Mouse (Mus musculus): ENCODE data around the gene Clpsl2. TPM values are rescaled to one million over a fixed set of nuclear protein-coding genes. Genes with fewer than 3 reads are reported as not detected.

Gene Clpsl2
- polyA plus RNA-seq (2012; ENCODE audit: low replicate concordance): not detected in 2 replicates

DNA sequence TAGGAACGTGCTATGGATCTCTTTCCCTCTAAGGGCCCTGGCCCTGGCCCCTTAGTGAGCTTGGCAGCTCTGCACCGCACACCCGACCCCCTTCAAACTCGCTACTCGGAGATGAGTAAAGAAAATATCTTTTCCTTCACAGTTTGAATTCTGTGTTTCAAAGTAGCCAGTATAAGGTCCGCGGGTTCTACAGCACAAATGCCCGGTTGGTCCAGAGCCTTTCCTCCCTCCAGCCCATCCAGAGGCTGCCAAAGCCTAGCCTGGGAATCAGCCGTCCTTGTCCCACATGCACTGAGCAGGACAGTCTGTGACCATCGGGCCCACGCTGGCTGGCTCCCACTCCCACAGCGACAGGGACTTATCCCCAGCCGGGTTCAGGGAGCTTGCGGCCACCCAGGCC is at the start of gene Clpsl2:
Gene Clpsl2, plus strand, starts transcription at position 301 of the 400 bp plus-strand sequence.

DNA sequence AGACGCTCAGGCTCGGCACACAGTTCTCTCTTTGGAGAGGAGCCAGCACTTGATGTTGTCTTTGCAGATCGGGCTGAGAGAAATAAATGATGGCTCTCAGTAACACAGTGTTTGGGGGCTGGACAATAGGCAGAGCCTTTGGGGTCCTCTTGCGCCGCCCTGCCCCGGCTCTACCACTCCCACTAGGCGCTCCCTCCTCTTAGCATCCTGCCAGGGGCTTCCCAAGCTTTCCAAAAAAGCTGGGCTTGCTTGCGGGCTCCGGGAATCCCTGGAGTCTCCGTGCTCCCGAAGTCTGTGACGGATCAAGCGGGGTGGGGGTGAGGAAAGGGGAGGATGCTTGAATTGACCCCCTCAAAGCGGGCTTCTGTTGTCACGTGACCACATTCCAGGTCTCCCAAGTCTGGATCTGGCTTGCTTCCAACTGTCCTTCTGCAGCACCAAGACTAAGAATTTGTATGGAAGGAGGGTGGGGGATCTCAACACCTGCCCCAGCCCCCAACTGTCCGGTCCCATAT is 31.7 kb upstream of the Clpsl2 start, which contains the start of gene Fkbp5:
Gene Fkbp5, minus strand, starts transcription at position 87 of the 515 bp plus-strand sequence.

DNA sequence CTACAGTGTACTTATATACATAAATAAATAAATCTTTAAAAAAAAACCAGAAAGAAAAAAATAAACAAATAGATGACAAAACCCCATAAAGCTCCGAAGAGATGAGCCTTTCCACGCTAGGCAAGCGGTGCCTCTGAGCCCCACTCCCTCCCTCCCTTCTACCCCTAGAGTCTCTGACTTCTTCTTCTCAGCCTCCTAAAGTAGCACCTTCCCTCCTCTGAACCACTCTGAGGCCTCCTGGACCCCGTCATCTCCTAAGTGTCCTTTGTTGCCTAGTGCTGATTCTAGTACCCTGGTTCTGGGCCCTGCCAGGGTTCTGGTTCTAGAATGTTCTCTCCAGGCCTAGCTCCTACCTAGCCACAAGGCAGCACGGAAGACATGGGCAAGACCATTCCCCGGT is 18.7 kb upstream of the Clpsl2 start, which contains the start of gene Armc12:
Gene Armc12, plus strand, starts transcription at position 301 of the 400 bp plus-strand sequence.

DNA sequence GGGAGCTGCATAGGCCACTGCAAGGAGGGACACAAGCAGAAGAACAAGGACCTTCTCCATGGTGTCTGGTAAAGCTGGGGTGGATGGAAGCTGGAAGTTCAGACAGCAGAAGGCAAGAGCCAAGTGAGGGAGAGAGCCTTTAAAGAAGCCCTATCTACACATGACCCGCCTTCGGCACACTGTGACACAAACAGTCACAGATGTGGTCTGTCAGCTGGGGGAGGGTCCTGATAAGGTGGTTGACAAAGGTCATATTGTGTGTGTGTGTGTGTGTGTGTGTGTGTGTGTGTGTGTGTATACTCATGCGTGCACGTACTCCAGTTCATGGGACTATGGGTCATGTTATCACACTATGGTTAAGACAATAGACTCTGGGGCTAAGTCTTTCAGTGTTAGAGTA is 11.4 kb downstream of the Clpsl2 start, which contains the start of gene Clps:
Gene Clps, minus strand, starts transcription at position 169 of the 400 bp plus-strand sequence.

DNA sequence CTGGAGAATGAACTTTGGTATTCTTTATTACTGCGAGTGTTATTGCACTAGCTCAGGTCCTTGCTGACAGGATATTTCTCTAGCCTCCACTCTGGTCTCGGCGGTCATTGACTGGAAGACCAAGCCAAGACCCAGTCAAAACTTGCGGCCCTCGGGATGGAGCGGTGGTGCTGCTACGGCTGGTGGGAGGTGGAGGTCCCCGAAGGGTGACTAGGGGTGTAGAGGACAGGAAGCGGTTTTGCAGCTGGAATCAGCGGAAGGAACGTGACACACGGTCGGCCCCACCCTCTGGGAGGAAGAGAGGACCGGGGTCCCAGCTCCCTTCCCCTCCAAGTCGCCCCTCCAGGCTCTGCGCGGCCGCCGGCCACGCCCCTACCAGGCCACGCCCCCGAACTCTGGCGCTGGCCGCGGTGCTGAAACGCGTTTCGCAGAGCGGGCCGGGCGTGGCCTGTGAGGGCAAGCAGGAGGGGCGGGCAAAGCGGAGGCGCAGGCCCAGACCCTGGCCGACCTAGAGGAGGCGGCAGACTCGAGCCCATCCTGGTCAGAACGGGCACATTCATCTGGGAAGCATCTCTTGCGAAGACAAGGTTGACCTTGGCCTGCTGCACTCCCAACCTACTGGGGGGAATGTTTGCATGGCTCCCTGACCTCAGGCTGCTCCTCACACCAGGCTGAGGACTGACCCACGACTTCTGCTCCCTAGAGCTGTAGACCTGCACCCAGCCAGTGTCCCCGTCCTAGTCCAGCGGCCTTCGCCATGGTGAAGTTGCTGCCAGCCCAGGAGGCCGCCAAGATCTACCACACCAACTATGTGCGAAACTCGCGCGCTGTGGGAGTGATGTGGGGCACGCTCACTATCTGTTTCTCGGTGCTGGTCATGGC is 26.3 kb downstream of the Clpsl2 start, which contains the start of gene Lhfpl5:
Gene Lhfpl5, plus strand, starts transcription at position 398 of the 882 bp plus-strand sequence.

Other genes starting within 250 kb of the Clpsl2 start
- gene Fance, start 235.9 kb upstream of the Clpsl2 start, polyA plus RNA-seq (2012; ENCODE audit: low replicate concordance): 66.9 and 83.3 TPM in 2 replicates
- 2,107 and 3,547 TPM in 2 replicates for gene Rpl10a, start 220.9 kb upstream of the Clpsl2 start, polyA plus RNA-seq (2012; ENCODE audit: low replicate concordance)
- gene Tead3, start 198.6 kb upstream of the Clpsl2 start, polyA plus RNA-seq (2012; ENCODE audit: low replicate concordance): 0.84 and 1.9 TPM in 2 replicates
- gene Tulp1, start 184.2 kb upstream of the Clpsl2 start, polyA plus RNA-seq (2012; ENCODE audit: low replicate concordance): not detected in 2 replicates
- 9.1 and 13.1 TPM in 2 replicates for gene Fkbp5, start 31.9 kb upstream of the Clpsl2 start, polyA plus RNA-seq (2012; ENCODE audit: low replicate concordance)
- not detected in 2 replicates for gene Armc12, start 18.6 kb upstream of the Clpsl2 start, polyA plus RNA-seq (2012; ENCODE audit: low replicate concordance)
- not detected in 2 replicates for gene Clps, start 11.4 kb downstream of the Clpsl2 start, polyA plus RNA-seq (2012; ENCODE audit: low replicate concordance)
- gene Lhfpl5, start 26.2 kb downstream of the Clpsl2 start, polyA plus RNA-seq (2012; ENCODE audit: low replicate concordance): not detected in 2 replicates
- 10.3 and 68.6 TPM in 2 replicates for gene Srpk1, start 73.3 kb downstream of the Clpsl2 start, polyA plus RNA-seq (2012; ENCODE audit: low replicate concordance)
- 0.32 and 1.3 TPM in 2 replicates for gene Slc26a8, start 140.8 kb downstream of the Clpsl2 start, polyA plus RNA-seq (2012; ENCODE audit: low replicate concordance)
- gene Mapk14, start 141.9 kb downstream of the Clpsl2 start, polyA plus RNA-seq (2012; ENCODE audit: low replicate concordance): 31.1 and 53.4 TPM in 2 replicates
- gene AC170998.1, start 176.7 kb downstream of the Clpsl2 start, polyA plus RNA-seq (2012; ENCODE audit: low replicate concordance): not detected in 2 replicates
- gene Mapk13, start 219.9 kb downstream of the Clpsl2 start, polyA plus RNA-seq (2012; ENCODE audit: low replicate concordance): 0.45 TPM in 1 of 2 replicates, not detected in the other

Data from leukemia stem cell, adult 10-12 weeks (primary cell).